Mouse (Mus musculus): ENCODE data around the gene Pth2.

GRCm38 (mm10) chr7:45202654-45203053 lies 21.9 kb downstream of the Pth2 start:
- TF ChIP-seq CTCF (IDR thresholded peaks at IDR 0.05; ENCODE audit: low read depth, low read length) (no peak), POLR2A (IDR thresholded peaks at IDR 0.05; ENCODE audit: borderline replicate concordance, low read depth, low read length) (no peak)

Measured in bone marrow macrophage, adult 2 months (primary cell).